Mouse (Mus musculus): ENCODE data around the gene Clip2. TPM values are rescaled to one million over a fixed set of nuclear protein-coding genes. Genes with fewer than 3 reads are reported as not detected.

The Clip2 gene
- polyA plus RNA-seq, 1 experiment from 2014 or later, result 16.7 TPM

- Histone ChIP-seq H3K4me3 (ENCODE audit: low read depth, low read length) (peak overlapping the region; percentile 93), H3K4me2 (ENCODE audit: low read length) (peak overlapping the region; percentile 86), H3K27ac (ENCODE audit: low read length) (peak overlapping the region; percentile 63), H3K36me3 (ENCODE audit: control insufficient read depth, insufficient read depth, low read length) (no peaks in the 10 kb centered on the region), H3K9ac (ENCODE audit: low read depth, low read length) (peak overlapping the region; percentile 91), H3K9me3 (replicated peaks; ENCODE audit: control insufficient read depth, low read length, poor library complexity, severe bottlenecking) (no peaks in the 10 kb centered on the region), H3K27me3 (ENCODE audit: control insufficient read depth, insufficient read depth, low read depth, low read length) (no peaks in the 10 kb centered on the region), H3K4me1 (ENCODE audit: control insufficient read depth, insufficient read depth, low read length) (peaks cover 11% of the 10 kb centered on the region)
- peak; percentile 95 for ATAC-seq
- 8% methylated on average over 26 of the region's 30 CpGs for WGBS
These were observed 30.1 kb upstream of the Clip2 start for GRCm38 (mm10) chr5:134582221-134582907.

GRCm38 (mm10) chr5:134581146-134581545, 28.9 kb upstream of the Clip2 start, which contains the start of gene Rfc2:
Gene Rfc2, plus strand, starts transcription at chr5:134581366.
- Histone ChIP-seq H3K27me3 (ENCODE audit: control insufficient read depth, insufficient read depth, low read depth, low read length) (no peaks in the 10 kb centered on the region), H3K36me3 (ENCODE audit: control insufficient read depth, insufficient read depth, low read length) (no peaks in the 10 kb centered on the region), H3K9ac (ENCODE audit: low read depth, low read length) (no peak within 1 kb of the TSS), H3K4me1 (ENCODE audit: control insufficient read depth, insufficient read depth, low read length) (peaks cover 11% of the 10 kb centered on the region), H3K27ac (ENCODE audit: low read length) (no peak within 1 kb of the TSS), H3K9me3 (replicated peaks; ENCODE audit: control insufficient read depth, low read length, poor library complexity, severe bottlenecking) (no peaks in the 10 kb centered on the region), H3K4me2 (ENCODE audit: low read length) (no peak within 1 kb of the TSS), H3K4me3 (ENCODE audit: low read depth, low read length) (no peak within 1 kb of the TSS)
- ATAC-seq, result no peak
- WGBS, result 89% methylated on average over 5 of the region's 5 CpGs

- ATAC-seq, result no peak
These were observed 26.9 kb upstream of the Clip2 start for GRCm38 (mm10) chr5:134579135-134579534.

GRCm38 (mm10) chr5:134577534-134577933, 25.3 kb upstream of the Clip2 start:
- WGBS, result 88% methylated on average over 7 of the region's 7 CpGs
- Histone ChIP-seq H3K4me2 (ENCODE audit: low read length) (no peak overlapping the region), H3K9ac (ENCODE audit: low read depth, low read length) (no peak overlapping the region), H3K4me1 (ENCODE audit: control insufficient read depth, insufficient read depth, low read length) (peaks cover 2% of the 10 kb centered on the region; the same call in 1 of the 2 replicates), H3K27me3 (ENCODE audit: control insufficient read depth, insufficient read depth, low read depth, low read length) (no peaks in the 10 kb centered on the region), H3K4me3 (ENCODE audit: low read depth, low read length) (no peak overlapping the region), H3K36me3 (ENCODE audit: control insufficient read depth, insufficient read depth, low read length) (no peaks in the 10 kb centered on the region), H3K9me3 (replicated peaks; ENCODE audit: control insufficient read depth, low read length, poor library complexity, severe bottlenecking) (no peaks in the 10 kb centered on the region), H3K27ac (ENCODE audit: low read length) (no peak overlapping the region)
- ATAC-seq, result no peak

More at GRCm38 (mm10) chr5:134579135-134579534, 26.9 kb upstream of the Clip2 start:
- H3K4me3 ChIP-seq (ENCODE audit: low read depth, low read length), result no peak overlapping the region
- H3K27ac ChIP-seq (ENCODE audit: low read length), result no peak overlapping the region
- H3K9me3 ChIP-seq (replicated peaks; ENCODE audit: control insufficient read depth, low read length, poor library complexity, severe bottlenecking), result no peaks in the 10 kb centered on the region
- H3K36me3 ChIP-seq (ENCODE audit: control insufficient read depth, insufficient read depth, low read length), result no peaks in the 10 kb centered on the region
- 59% methylated on average over 3 of the region's 3 CpGs for WGBS
- H3K27me3 ChIP-seq (ENCODE audit: control insufficient read depth, insufficient read depth, low read depth, low read length), result no peaks in the 10 kb centered on the region
- H3K4me1 ChIP-seq (ENCODE audit: control insufficient read depth, insufficient read depth, low read length), result peaks cover 11% of the 10 kb centered on the region
- H3K9ac ChIP-seq (ENCODE audit: low read depth, low read length), result no peak overlapping the region
- no peak overlapping the region for H3K4me2 ChIP-seq (ENCODE audit: low read length)

GRCm38 (mm10) chr5:134576517-134577220, 24.4 kb upstream of the Clip2 start:
- Histone ChIP-seq H3K36me3 (ENCODE audit: control insufficient read depth, insufficient read depth, low read length) (no peaks in the 10 kb centered on the region), H3K27me3 (ENCODE audit: control insufficient read depth, insufficient read depth, low read depth, low read length) (no peaks in the 10 kb centered on the region), H3K4me2 (ENCODE audit: low read length) (no peak overlapping the region), H3K9me3 (replicated peaks; ENCODE audit: control insufficient read depth, low read length, poor library complexity, severe bottlenecking) (no peaks in the 10 kb centered on the region), H3K4me3 (ENCODE audit: low read depth, low read length) (no peak overlapping the region), H3K27ac (ENCODE audit: low read length) (no peak overlapping the region), H3K4me1 (ENCODE audit: control insufficient read depth, insufficient read depth, low read length) (peaks cover 7% of the 10 kb centered on the region), H3K9ac (ENCODE audit: low read depth, low read length) (no peak overlapping the region)
- 78% methylated on average over 14 of the region's 14 CpGs for WGBS
- no peak for ATAC-seq

- Histone ChIP-seq H3K36me3 (ENCODE audit: control insufficient read depth, insufficient read depth, low read length) (no peaks in the 10 kb centered on the region), H3K9ac (ENCODE audit: low read depth, low read length) (no peak overlapping the region), H3K4me2 (ENCODE audit: low read length) (no peak overlapping the region), H3K9me3 (replicated peaks; ENCODE audit: control insufficient read depth, low read length, poor library complexity, severe bottlenecking) (0 out of 2 replicates have a peak, but pooled peaks cover 2% of the 10 kb centered on the region), H3K27me3 (ENCODE audit: control insufficient read depth, insufficient read depth, low read depth, low read length) (no peaks in the 10 kb centered on the region), H3K27ac (ENCODE audit: low read length) (no peak overlapping the region), H3K4me3 (ENCODE audit: low read depth, low read length) (no peak overlapping the region), H3K4me1 (ENCODE audit: control insufficient read depth, insufficient read depth, low read length) (peaks cover 7% of the 10 kb centered on the region)
- 93% methylated on average over 5 of the region's 5 CpGs for WGBS
- ATAC-seq, result no peak
These were observed 23.6 kb upstream of the Clip2 start for GRCm38 (mm10) chr5:134575833-134576232.

DNA sequence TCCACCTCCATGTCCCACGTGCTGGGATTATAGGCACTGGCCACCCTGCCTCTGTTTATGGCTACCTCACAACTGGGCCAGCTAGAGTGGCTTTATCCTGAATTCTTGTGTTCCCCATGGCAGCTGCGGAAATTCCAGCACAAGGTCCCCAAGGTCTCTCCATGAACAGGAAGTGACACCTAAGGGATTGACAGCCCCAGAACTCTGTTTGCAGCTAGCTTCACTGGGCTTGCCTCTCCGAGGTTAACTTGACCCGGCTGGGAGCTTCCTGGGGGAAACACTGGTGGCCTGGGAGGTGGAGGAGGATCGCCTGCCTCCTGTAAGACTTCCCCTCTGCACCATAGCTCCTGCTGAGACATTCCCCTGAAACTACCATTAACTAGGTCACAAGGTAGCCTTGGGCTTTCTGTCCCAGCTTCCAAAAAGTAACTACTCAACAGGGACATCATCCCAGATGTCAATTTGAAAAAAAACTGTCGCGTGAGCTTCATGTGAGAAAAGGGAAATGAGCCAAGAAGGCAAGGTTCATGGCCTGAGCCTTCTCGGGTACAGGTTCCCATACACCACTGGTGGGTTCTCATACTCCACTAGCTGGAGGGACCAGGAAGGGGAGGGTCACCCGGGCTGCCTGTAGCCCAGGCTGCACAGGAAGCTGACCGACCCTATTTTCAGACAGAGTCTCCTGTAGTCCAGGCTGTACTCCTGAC, 20.4 kb upstream of the Clip2 start:
- H3K4me2 ChIP-seq (ENCODE audit: low read length), result peak overlapping the region; percentile 81
- H3K27me3 ChIP-seq (ENCODE audit: control insufficient read depth, insufficient read depth, low read depth, low read length), result no peaks in the 10 kb centered on the region
- 46% methylated on average over 10 of the region's 10 CpGs for WGBS
- peak; percentile 36; the same call in 1 of the 2 replicates for ATAC-seq
- H3K9ac ChIP-seq (ENCODE audit: low read depth, low read length), result 0 out of 2 replicates have a peak overlapping the region, but pooled peaks have one; percentile 35
- H3K9me3 ChIP-seq (replicated peaks; ENCODE audit: control insufficient read depth, low read length, poor library complexity, severe bottlenecking), result 0 out of 2 replicates have a peak, but pooled peaks cover 3% of the 10 kb centered on the region
- H3K27ac ChIP-seq (ENCODE audit: low read length), result no peak overlapping the region
- H3K4me1 ChIP-seq (ENCODE audit: control insufficient read depth, insufficient read depth, low read length), result peaks cover 7% of the 10 kb centered on the region
- H3K4me3 ChIP-seq (ENCODE audit: low read depth, low read length), result peak overlapping the region; percentile 60
- H3K36me3 ChIP-seq (ENCODE audit: control insufficient read depth, insufficient read depth, low read length), result no peaks in the 10 kb centered on the region

GRCm38 (mm10) chr5:134571730-134572507, 19.7 kb upstream of the Clip2 start:
- Histone ChIP-seq H3K27ac (ENCODE audit: low read length) (peak overlapping the region; percentile 83), H3K4me2 (ENCODE audit: low read length) (peak overlapping the region; percentile 81), H3K36me3 (ENCODE audit: control insufficient read depth, insufficient read depth, low read length) (no peaks in the 10 kb centered on the region), H3K27me3 (ENCODE audit: control insufficient read depth, insufficient read depth, low read depth, low read length) (no peaks in the 10 kb centered on the region), H3K9ac (ENCODE audit: low read depth, low read length) (peak overlapping the region; percentile 72), H3K4me3 (ENCODE audit: low read depth, low read length) (peak overlapping the region; percentile 60), H3K9me3 (replicated peaks; ENCODE audit: control insufficient read depth, low read length, poor library complexity, severe bottlenecking) (0 out of 2 replicates have a peak, but pooled peaks cover 3% of the 10 kb centered on the region), H3K4me1 (ENCODE audit: control insufficient read depth, insufficient read depth, low read length) (peaks cover 7% of the 10 kb centered on the region)
- WGBS, result under 1% methylated on average over 23 of the region's 23 CpGs
- peak; percentile 75 for ATAC-seq

All from midbrain, embryonic 16.5 days (tissue).